Mouse (Mus musculus): ENCODE results near the gene Zfp92.

- TF ChIP-seq POLR2A (IDR thresholded peaks at IDR 0.05; ENCODE audit: borderline replicate concordance, extremely low read depth, low read depth, low read length) = no peak
- no peak for TF ChIP-seq CTCF (IDR thresholded peaks at IDR 0.05; ENCODE audit: insufficient read depth, low read length)
These were observed 19.4 kb upstream of the Zfp92 start for GRCm38 (mm10) chrX:73391481-73391880.

Data from lung, adult 2 months (tissue).